Mouse (Mus musculus): ENCODE measurements at regions not wholly inside any gene's neighbourhood (a gene's known extent, or its start where the extent isn't known, plus 50 kb on each side); places are given as distances from the start of the nearest gene placed in this dataset.

DNA sequence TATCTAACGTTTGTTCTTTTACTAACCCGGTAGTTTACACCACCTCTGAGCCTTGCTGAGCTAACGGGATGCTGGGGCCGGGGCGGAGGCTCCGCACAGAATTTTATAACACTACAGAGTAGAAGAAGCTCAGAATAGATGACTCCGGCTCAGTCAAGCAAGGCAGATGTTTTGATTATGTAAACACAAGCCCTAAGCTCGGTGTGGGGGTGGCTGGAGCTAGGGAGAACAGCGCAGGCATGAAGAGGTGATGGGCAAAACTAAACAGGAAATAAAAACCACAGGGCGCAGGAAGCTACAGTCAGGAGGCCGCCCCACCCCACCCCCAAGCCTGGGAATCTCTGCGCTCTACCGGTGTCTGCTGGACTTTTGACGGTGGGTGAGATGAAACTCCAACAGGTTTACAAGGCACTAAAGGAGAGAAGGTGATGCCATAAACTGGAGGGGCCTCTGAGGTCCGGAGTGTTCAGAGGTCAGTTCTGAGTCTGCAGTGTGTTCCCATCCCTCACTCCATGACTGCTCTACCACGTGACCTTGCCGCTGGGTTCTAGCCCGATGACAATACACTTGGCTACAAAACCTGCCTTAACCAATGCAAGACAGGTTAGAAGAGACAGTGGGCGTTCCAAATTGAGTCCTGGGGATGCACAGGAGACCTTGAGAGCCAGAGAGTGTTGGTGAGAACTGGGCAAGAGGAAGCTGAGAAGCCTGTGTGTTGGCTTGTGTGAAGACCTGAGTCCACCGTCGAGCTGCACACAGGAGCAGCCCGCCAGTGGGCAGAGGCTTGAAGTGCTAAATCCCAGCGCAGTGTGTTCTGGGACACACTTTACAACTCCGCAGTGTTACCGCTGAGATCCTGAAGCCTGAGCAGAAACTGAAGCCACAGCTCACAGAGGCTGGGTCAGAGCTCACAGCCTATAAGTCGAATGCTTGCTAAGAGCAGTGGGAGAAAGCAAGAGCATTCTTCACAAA, 141.9 kb downstream of the Ptpru start:
- H3K4me3 ChIP-seq (ENCODE audit: low read depth, low read length): no peak overlapping the region
- ATAC-seq (ENCODE audit: insufficient number of reproducible peaks, insufficient read depth, low FRiP score, low read depth): no peak
- H3K9ac ChIP-seq (replicated peaks; ENCODE audit: low read depth, low read length): no peak overlapping the region
- no peaks in the 10 kb centered on the region for H3K36me3 ChIP-seq (ENCODE audit: control insufficient read depth, insufficient read depth, low read length)
- no peak overlapping the region for H3K4me2 ChIP-seq (replicated peaks; ENCODE audit: low read depth, low read length)
- WGBS: 40% methylated on average over 26 of the region's 26 CpGs
- H3K27me3 ChIP-seq (ENCODE audit: control insufficient read depth, insufficient read depth, low read length): no peaks in the 10 kb centered on the region
- no peaks in the 10 kb centered on the region for H3K9me3 ChIP-seq (ENCODE audit: control insufficient read depth, low read depth, low read length)
- 0 out of 2 replicates have a peak, but pooled peaks cover 6% of the 10 kb centered on the region for H3K4me1 ChIP-seq (ENCODE audit: control insufficient read depth, insufficient read depth, low read length)
- H3K27ac ChIP-seq (ENCODE audit: low read length): no peak overlapping the region
